Mouse (Mus musculus): ENCODE data around the gene Scrg1. TPM values are rescaled to one million over a fixed set of nuclear protein-coding genes. Genes with fewer than 3 reads are reported as not detected.

Scrg1 gene
- polyA plus RNA-seq, 1 experiment from 2014 or later: 2.9 TPM

DNA sequence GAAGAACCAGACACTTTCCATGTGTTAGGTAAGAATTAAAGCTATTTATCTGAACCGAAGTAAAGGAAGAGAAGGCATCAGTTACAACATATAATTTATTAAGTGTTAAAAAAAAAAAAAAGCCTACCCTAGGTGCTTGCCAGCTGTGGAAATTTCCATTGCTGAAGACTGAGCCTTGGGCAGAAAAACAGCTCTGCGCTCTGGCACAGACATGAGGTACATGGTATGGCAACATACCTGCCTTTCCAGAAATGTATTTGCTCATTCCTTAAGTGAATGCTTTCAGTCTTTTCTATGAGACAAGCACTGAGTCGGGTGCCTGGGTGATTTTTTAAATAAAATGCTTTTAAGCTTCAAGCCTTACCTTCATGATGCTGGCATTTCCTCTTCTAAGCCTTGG lies 2.2 kb downstream of the Scrg1 start:
- H3K4me3 ChIP-seq (ENCODE audit: low read depth, low read length): no peak overlapping the region
- DNase-seq (ENCODE audit: low spot score): no peak
- WGBS: 75% methylated on average over 3 of the region's 3 CpGs
- H3K4me2 ChIP-seq (ENCODE audit: low read depth, low read length): no peak overlapping the region
- no peaks in the 10 kb centered on the region for H3K27me3 ChIP-seq (ENCODE audit: control insufficient read depth, insufficient read depth, low read length)
- H3K36me3 ChIP-seq (replicated peaks; ENCODE audit: control insufficient read depth, insufficient read depth, low read depth, low read length): no peaks in the 10 kb centered on the region
- no peak overlapping the region for H3K27ac ChIP-seq (replicated peaks; ENCODE audit: low read depth, low read length)
- no peak for ATAC-seq (replicated peaks; ENCODE audit: insufficient number of reproducible peaks, low FRiP score, low TSS enrichment, low read depth)
- H3K4me1 ChIP-seq (ENCODE audit: control insufficient read depth, insufficient read depth, low read length): no peaks in the 10 kb centered on the region
- H3K9ac ChIP-seq (replicated peaks; ENCODE audit: low read length): no peak overlapping the region
- H3K9me3 ChIP-seq (replicated peaks; ENCODE audit: control insufficient read depth, low read length): no peaks in the 10 kb centered on the region

DNA sequence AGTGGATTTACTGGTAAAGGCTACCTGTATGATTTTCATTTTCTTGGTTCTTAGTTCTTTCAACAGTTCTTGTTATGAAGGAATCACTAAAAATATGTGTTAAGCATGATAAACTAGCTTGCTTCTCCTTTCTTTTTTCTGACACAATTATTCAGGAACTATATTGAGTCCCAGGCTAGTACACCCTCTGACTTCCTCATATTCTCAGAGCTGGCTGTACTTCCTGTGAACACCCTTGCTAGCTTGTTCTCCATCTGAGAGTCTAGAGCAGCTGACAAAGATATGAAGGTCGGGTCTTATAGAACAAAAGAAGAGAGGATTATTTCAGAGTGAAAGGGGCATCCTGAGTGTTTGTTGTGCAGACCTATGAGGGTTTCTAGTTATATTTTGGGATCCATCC lies 7.1 kb downstream of the Scrg1 start:
- no peaks in the 10 kb centered on the region for H3K4me1 ChIP-seq (ENCODE audit: control insufficient read depth, insufficient read depth, low read length)
- WGBS: 44% methylated on average over 1 of the region's 1 CpGs
- H3K9me3 ChIP-seq (replicated peaks; ENCODE audit: control insufficient read depth, low read length): no peaks in the 10 kb centered on the region
- ATAC-seq (replicated peaks; ENCODE audit: insufficient number of reproducible peaks, low FRiP score, low TSS enrichment, low read depth) (no peak), DNase-seq (ENCODE audit: low spot score) (no peak)
- no peak overlapping the region for H3K27ac ChIP-seq (replicated peaks; ENCODE audit: low read depth, low read length)
- H3K4me3 ChIP-seq (ENCODE audit: low read depth, low read length): no peak overlapping the region
- H3K27me3 ChIP-seq (ENCODE audit: control insufficient read depth, insufficient read depth, low read length): no peaks in the 10 kb centered on the region
- no peak overlapping the region for H3K9ac ChIP-seq (replicated peaks; ENCODE audit: low read length)
- H3K4me2 ChIP-seq (ENCODE audit: low read depth, low read length): no peak overlapping the region
- no peaks in the 10 kb centered on the region for H3K36me3 ChIP-seq (replicated peaks; ENCODE audit: control insufficient read depth, insufficient read depth, low read depth, low read length)

DNA sequence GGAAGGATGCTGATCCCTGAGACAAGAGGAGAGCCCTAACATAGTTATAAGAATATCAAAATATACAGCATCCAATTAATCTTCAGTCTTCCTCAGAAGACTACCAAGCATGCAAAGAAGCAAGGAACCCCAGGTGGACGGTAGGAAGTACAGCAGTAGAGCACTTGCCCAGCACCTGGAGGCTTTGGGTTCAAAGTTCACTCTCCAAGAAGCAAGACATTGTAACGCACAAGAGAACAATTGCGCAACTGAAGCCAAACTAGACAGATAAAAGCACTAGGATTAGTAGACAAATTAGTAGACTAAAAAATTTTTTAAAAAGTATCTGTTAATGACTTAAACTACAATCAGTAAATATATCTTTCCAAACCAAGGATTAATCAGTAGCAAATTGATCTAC lies 8.0 kb downstream of the Scrg1 start:
- ATAC-seq (replicated peaks; ENCODE audit: insufficient number of reproducible peaks, low FRiP score, low TSS enrichment, low read depth): no peak
- no peaks in the 10 kb centered on the region for H3K27me3 ChIP-seq (ENCODE audit: control insufficient read depth, insufficient read depth, low read length)
- H3K9me3 ChIP-seq (replicated peaks; ENCODE audit: control insufficient read depth, low read length): no peaks in the 10 kb centered on the region
- H3K36me3 ChIP-seq (replicated peaks; ENCODE audit: control insufficient read depth, insufficient read depth, low read depth, low read length): no peaks in the 10 kb centered on the region
- H3K4me2 ChIP-seq (ENCODE audit: low read depth, low read length): no peak overlapping the region
- no peak overlapping the region for H3K4me3 ChIP-seq (ENCODE audit: low read depth, low read length)
- no peak for DNase-seq (ENCODE audit: low spot score)
- H3K4me1 ChIP-seq (ENCODE audit: control insufficient read depth, insufficient read depth, low read length): no peaks in the 10 kb centered on the region
- H3K9ac ChIP-seq (replicated peaks; ENCODE audit: low read length): no peak overlapping the region
- H3K27ac ChIP-seq (replicated peaks; ENCODE audit: low read depth, low read length): no peak overlapping the region
- 93% methylated on average over 3 of the region's 3 CpGs for WGBS

DNA sequence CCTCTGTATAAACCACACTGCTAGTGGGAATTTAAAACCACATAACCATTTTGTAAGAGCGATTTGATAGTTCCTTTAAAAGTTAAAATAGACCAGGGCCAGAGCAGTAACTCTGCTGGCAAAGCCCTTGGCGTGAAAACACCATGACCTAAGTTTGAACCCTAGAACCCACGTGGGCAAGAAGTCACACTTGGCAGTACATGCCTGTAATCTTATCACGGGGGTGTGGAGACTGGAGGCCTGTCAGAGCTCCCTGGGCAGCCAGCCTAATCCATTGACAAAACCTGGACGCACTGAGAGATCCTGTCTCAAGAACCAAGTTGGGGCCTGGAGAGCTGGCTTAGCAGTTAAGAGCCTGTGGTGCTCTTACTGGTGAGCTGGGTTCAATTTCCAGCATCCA lies 12.9 kb downstream of the Scrg1 start:
- H3K4me3 ChIP-seq (ENCODE audit: low read depth, low read length): no peak overlapping the region
- no peaks in the 10 kb centered on the region for H3K4me1 ChIP-seq (ENCODE audit: control insufficient read depth, insufficient read depth, low read length)
- no peak overlapping the region for H3K27ac ChIP-seq (replicated peaks; ENCODE audit: low read depth, low read length)
- no peaks in the 10 kb centered on the region for H3K36me3 ChIP-seq (replicated peaks; ENCODE audit: control insufficient read depth, insufficient read depth, low read depth, low read length)
- H3K27me3 ChIP-seq (ENCODE audit: control insufficient read depth, insufficient read depth, low read length): no peaks in the 10 kb centered on the region
- no peaks in the 10 kb centered on the region for H3K9me3 ChIP-seq (replicated peaks; ENCODE audit: control insufficient read depth, low read length)
- no peak overlapping the region for H3K9ac ChIP-seq (replicated peaks; ENCODE audit: low read length)
- no peak overlapping the region for H3K4me2 ChIP-seq (ENCODE audit: low read depth, low read length)
- ATAC-seq (replicated peaks; ENCODE audit: insufficient number of reproducible peaks, low FRiP score, low TSS enrichment, low read depth) (no peak), DNase-seq (ENCODE audit: low spot score) (no peak)
- 59% methylated on average over 5 of the region's 5 CpGs for WGBS

DNA sequence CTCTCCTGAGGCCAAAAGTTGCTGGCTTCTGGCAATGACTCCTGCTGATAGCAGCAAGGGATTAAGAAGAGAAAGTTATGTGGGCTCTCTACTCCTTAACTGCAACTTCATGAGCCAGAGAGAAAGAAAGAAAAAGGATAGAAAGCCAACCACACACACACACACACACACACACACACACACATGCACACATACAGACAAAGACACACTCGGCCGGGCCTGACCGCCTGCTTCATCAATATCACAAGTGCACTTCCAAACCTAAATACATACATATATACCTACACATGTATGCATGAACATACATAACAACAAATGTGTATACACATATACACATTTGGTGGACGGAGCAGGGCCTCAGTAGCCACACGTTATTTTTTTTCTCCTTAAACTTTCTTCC lies 15.1 kb downstream of the Scrg1 start:
- WGBS: 86% methylated on average over 5 of the region's 5 CpGs
- no peak overlapping the region for H3K27ac ChIP-seq (replicated peaks; ENCODE audit: low read depth, low read length)
- no peaks in the 10 kb centered on the region for H3K27me3 ChIP-seq (ENCODE audit: control insufficient read depth, insufficient read depth, low read length)
- H3K4me1 ChIP-seq (ENCODE audit: control insufficient read depth, insufficient read depth, low read length): no peaks in the 10 kb centered on the region
- no peaks in the 10 kb centered on the region for H3K9me3 ChIP-seq (replicated peaks; ENCODE audit: control insufficient read depth, low read length)
- no peak overlapping the region for H3K9ac ChIP-seq (replicated peaks; ENCODE audit: low read length)
- no peak overlapping the region for H3K4me3 ChIP-seq (ENCODE audit: low read depth, low read length)
- DNase-seq (ENCODE audit: low spot score) (no peak), ATAC-seq (replicated peaks; ENCODE audit: insufficient number of reproducible peaks, low FRiP score, low TSS enrichment, low read depth) (no peak)
- no peaks in the 10 kb centered on the region for H3K36me3 ChIP-seq (replicated peaks; ENCODE audit: control insufficient read depth, insufficient read depth, low read depth, low read length)
- H3K4me2 ChIP-seq (ENCODE audit: low read depth, low read length): no peak overlapping the region

DNA sequence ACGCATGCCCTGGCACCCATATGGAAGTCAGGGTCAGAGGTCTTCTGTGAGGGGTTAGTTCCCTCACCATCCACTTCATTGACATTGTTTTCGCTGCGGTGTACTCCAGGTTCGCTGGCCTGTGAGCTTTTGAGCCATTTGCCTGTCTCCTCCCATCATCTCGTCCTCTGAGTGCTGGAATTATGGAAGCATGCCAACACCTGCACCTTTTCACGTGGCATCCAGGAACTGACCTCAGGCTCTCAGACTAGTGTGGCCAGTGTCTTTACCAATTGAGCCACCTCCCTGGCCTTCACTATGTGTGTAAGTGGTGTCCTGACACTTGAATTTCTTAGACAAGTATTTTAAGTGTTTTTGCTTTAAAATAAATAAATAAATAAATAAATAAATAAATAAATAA lies 18.0 kb downstream of the Scrg1 start:
- H3K4me1 ChIP-seq (ENCODE audit: control insufficient read depth, insufficient read depth, low read length): no peaks in the 10 kb centered on the region
- no peaks in the 10 kb centered on the region for H3K9me3 ChIP-seq (replicated peaks; ENCODE audit: control insufficient read depth, low read length)
- no peaks in the 10 kb centered on the region for H3K36me3 ChIP-seq (replicated peaks; ENCODE audit: control insufficient read depth, insufficient read depth, low read depth, low read length)
- no peak for DNase-seq (ENCODE audit: low spot score)
- no peaks in the 10 kb centered on the region for H3K27me3 ChIP-seq (ENCODE audit: control insufficient read depth, insufficient read depth, low read length)
- no peak overlapping the region for H3K9ac ChIP-seq (replicated peaks; ENCODE audit: low read length)
- H3K27ac ChIP-seq (replicated peaks; ENCODE audit: low read depth, low read length): no peak overlapping the region
- no peak overlapping the region for H3K4me2 ChIP-seq (ENCODE audit: low read depth, low read length)
- 79% methylated on average over 6 of the region's 6 CpGs for WGBS
- no peak for ATAC-seq (replicated peaks; ENCODE audit: insufficient number of reproducible peaks, low FRiP score, low TSS enrichment, low read depth)
- no peak overlapping the region for H3K4me3 ChIP-seq (ENCODE audit: low read depth, low read length)

DNA sequence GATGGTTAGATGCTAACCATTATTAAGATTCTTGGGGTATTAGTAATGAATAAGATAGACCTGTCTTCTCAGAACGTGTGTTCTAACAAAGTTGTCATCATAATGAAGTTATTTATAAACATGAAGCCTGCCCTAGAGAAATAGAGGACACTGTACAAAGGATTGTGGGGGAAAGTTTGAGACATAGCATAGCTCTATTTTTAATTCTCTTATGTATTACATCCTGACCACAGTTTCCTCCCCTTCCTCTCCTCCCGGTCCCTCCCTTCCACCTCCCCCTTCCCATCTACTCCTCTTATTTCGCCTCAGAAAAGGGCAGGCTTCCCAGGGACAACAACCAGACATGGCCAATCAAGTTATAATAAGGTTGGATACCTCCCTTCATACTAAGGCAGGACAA lies 22.7 kb downstream of the Scrg1 start:
- no peak for ATAC-seq (replicated peaks; ENCODE audit: insufficient number of reproducible peaks, low FRiP score, low TSS enrichment, low read depth)
- H3K27ac ChIP-seq (replicated peaks; ENCODE audit: low read depth, low read length): no peak overlapping the region
- H3K4me3 ChIP-seq (ENCODE audit: low read depth, low read length): no peak overlapping the region
- no peak for DNase-seq (ENCODE audit: low spot score)
- no peaks in the 10 kb centered on the region for H3K4me1 ChIP-seq (ENCODE audit: control insufficient read depth, insufficient read depth, low read length)
- H3K36me3 ChIP-seq (replicated peaks; ENCODE audit: control insufficient read depth, insufficient read depth, low read depth, low read length): 0 out of 2 replicates have a peak, but pooled peaks cover 3% of the 10 kb centered on the region
- H3K4me2 ChIP-seq (ENCODE audit: low read depth, low read length): no peak overlapping the region
- WGBS: 81% methylated on average over 3 of the region's 3 CpGs
- H3K27me3 ChIP-seq (ENCODE audit: control insufficient read depth, insufficient read depth, low read length): no peaks in the 10 kb centered on the region
- H3K9ac ChIP-seq (replicated peaks; ENCODE audit: low read length): no peak overlapping the region
- H3K9me3 ChIP-seq (replicated peaks; ENCODE audit: control insufficient read depth, low read length): no peaks in the 10 kb centered on the region

DNA sequence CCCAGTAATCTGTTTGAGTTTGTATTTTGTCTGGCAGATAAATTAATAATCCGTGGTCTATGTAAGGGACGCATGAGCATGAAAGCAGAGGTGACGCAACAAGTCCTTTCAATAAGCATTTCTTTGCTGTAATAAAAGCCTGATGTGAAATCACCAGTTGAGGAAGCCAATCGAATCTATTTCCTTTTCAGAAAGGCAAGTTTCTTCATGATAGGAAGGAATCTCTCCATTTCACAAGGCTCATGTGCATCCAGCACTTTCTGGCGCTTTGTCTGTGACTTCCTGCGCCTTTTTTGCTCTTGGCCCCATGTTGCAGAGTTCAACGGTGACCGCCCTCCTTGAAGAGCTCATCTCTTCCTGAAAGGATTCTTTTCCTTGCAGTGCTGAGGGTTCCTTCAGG lies 24.0 kb downstream of the Scrg1 start:
- WGBS: 93% methylated on average over 8 of the region's 8 CpGs
- peaks cover 3% of the 10 kb centered on the region; the same call in 1 of the 2 replicates for H3K36me3 ChIP-seq (replicated peaks; ENCODE audit: control insufficient read depth, insufficient read depth, low read depth, low read length)
- no peak overlapping the region for H3K4me3 ChIP-seq (ENCODE audit: low read depth, low read length)

More for the DNA sequence above, 24.0 kb downstream of the Scrg1 start:
- H3K4me1 ChIP-seq (ENCODE audit: control insufficient read depth, insufficient read depth, low read length): no peaks in the 10 kb centered on the region
- DNase-seq (ENCODE audit: low spot score) (no peak), ATAC-seq (replicated peaks; ENCODE audit: insufficient number of reproducible peaks, low FRiP score, low TSS enrichment, low read depth) (no peak)
- H3K9me3 ChIP-seq (replicated peaks; ENCODE audit: control insufficient read depth, low read length): no peaks in the 10 kb centered on the region
- no peak overlapping the region for H3K27ac ChIP-seq (replicated peaks; ENCODE audit: low read depth, low read length)
- H3K4me2 ChIP-seq (ENCODE audit: low read depth, low read length): no peak overlapping the region
- H3K27me3 ChIP-seq (ENCODE audit: control insufficient read depth, insufficient read depth, low read length): no peaks in the 10 kb centered on the region
- H3K9ac ChIP-seq (replicated peaks; ENCODE audit: low read length): no peak overlapping the region
